Mouse (Mus musculus): ENCODE results near the gene Mlkl. TPM values are rescaled to one million over a fixed set of nuclear protein-coding genes. Genes with fewer than 3 reads are reported as not detected.

Mlkl gene
- polyA plus RNA-seq (2014; fragmentation: Nextera tagmentation; extraction: Ambion mirVana) = 0.78 TPM in 1 of 2 replicates, not detected in the other

DNA sequence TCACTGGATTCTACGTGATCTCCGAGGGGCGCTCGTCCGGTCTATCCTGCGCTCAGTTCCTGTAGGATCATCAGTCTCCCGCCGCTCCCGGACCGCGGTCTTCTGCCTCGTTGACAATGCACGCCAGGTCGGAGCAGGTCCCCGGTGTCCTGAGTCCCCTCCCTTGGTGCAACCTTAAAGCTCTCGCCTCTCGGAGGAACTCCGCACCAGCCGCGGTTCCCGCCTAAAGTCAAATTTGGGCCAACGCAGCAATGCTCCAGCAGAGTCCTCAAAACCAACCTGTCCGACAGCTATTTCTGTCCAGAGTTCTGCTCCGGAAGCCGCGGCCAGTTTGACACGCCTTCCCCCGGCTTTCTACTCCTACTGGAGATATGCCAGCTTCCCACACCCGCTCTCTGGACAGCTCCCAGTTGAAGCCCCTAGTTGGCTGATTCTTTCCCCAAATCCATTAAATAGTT, at the start of gene Mlkl:
Gene Mlkl (minus strand): TSS at position 288 of the 458 bp plus-strand sequence.
- no peaks in the 10 kb centered on the region for H3K9me3 ChIP-seq (ENCODE audit: control insufficient read depth, low read length)
- H3K27ac ChIP-seq (replicated peaks; ENCODE audit: low read depth, low read length) = no peak within 1 kb of the TSS
- ATAC-seq (ENCODE audit: low FRiP score, low TSS enrichment) (no peak), DNase-seq (peak; percentile 50)
- peak within 1 kb of the TSS; percentile 31 for H3K4me3 ChIP-seq (replicated peaks; ENCODE audit: low read depth, low read length)
- WGBS = 1% methylated on average over 29 of the region's 29 CpGs
- 0 out of 2 replicates have a peak, but pooled peaks cover 9% of the 10 kb centered on the region for H3K27me3 ChIP-seq (ENCODE audit: control insufficient read depth, insufficient read depth, low read length)
- peak within 1 kb of the TSS; percentile 59 for H3K4me2 ChIP-seq (ENCODE audit: low read length)
- no peak within 1 kb of the TSS; the same call in 1 of the 2 replicates for H3K9ac ChIP-seq (replicated peaks; ENCODE audit: low read length)
- no peaks in the 10 kb centered on the region for H3K36me3 ChIP-seq (ENCODE audit: control insufficient read depth, insufficient read depth, low read length)
- peaks cover 5% of the 10 kb centered on the region; the same call in 1 of the 2 replicates for H3K4me1 ChIP-seq (ENCODE audit: control insufficient read depth, insufficient read depth, low read length)

DNA sequence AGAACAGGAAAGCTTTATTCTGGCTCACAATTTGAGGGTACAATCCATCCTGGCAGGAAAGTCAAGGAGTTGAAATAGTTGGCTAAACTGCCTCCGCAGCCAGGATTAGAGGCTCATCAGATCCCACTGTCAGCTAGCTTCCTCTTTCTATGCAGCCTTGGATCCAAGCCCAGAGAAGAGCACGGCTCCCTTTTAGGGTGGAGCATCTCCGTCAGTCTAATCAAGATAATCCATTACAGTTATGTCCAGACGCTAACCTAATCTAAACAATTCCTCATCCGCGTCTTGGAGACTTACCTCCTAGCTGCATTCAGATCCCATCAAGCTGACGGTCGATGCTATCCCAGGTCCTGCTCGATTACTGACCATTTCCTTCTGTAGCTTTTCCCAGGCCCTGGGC, 47.9 kb upstream of the Mlkl start:
- Histone ChIP-seq H3K4me1 (ENCODE audit: control insufficient read depth, insufficient read depth, low read length) (no peaks in the 10 kb centered on the region), H3K27ac (replicated peaks; ENCODE audit: low read depth, low read length) (no peak overlapping the region), H3K4me3 (replicated peaks; ENCODE audit: low read depth, low read length) (no peak overlapping the region), H3K27me3 (ENCODE audit: control insufficient read depth, insufficient read depth, low read length) (peaks cover 4% of the 10 kb centered on the region; the same call in 1 of the 2 replicates), H3K9ac (replicated peaks; ENCODE audit: low read length) (no peak overlapping the region), H3K9me3 (ENCODE audit: control insufficient read depth, low read length) (no peaks in the 10 kb centered on the region), H3K36me3 (ENCODE audit: control insufficient read depth, insufficient read depth, low read length) (no peaks in the 10 kb centered on the region), H3K4me2 (ENCODE audit: low read length) (no peak overlapping the region)
- ATAC-seq (ENCODE audit: low FRiP score, low TSS enrichment) (no peak), DNase-seq (no peak)
- 67% methylated on average over 9 of the region's 9 CpGs for WGBS

DNA sequence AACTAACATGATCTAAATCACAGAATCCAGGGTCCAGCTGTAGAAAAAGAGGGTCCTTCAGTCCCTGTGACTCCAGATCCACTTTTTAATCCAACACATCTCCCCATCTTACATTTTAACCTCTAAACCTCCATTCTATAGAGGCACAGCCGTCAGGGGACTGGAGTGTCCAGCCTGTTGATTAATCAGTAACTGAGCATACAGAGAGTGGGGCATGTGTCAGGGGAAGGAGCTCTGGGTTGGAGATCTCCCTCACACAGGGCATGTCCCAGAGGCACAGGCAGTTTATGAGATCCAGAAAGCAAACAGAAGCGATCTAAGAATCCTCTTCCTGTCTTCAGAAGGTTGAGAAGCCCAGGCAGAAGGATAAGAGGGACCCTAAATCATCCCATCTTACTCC, 46.7 kb upstream of the Mlkl start:
- 51% methylated on average over 2 of the region's 2 CpGs for WGBS
- Histone ChIP-seq H3K4me2 (ENCODE audit: low read length) (no peak overlapping the region), H3K36me3 (ENCODE audit: control insufficient read depth, insufficient read depth, low read length) (no peaks in the 10 kb centered on the region), H3K27me3 (ENCODE audit: control insufficient read depth, insufficient read depth, low read length) (no peaks in the 10 kb centered on the region), H3K27ac (replicated peaks; ENCODE audit: low read depth, low read length) (no peak overlapping the region), H3K9ac (replicated peaks; ENCODE audit: low read length) (no peak overlapping the region), H3K9me3 (ENCODE audit: control insufficient read depth, low read length) (no peaks in the 10 kb centered on the region), H3K4me1 (ENCODE audit: control insufficient read depth, insufficient read depth, low read length) (no peaks in the 10 kb centered on the region), H3K4me3 (replicated peaks; ENCODE audit: low read depth, low read length) (no peak overlapping the region)
- no peak for ATAC-seq (ENCODE audit: low FRiP score, low TSS enrichment)
- DNase-seq = no peak

DNA sequence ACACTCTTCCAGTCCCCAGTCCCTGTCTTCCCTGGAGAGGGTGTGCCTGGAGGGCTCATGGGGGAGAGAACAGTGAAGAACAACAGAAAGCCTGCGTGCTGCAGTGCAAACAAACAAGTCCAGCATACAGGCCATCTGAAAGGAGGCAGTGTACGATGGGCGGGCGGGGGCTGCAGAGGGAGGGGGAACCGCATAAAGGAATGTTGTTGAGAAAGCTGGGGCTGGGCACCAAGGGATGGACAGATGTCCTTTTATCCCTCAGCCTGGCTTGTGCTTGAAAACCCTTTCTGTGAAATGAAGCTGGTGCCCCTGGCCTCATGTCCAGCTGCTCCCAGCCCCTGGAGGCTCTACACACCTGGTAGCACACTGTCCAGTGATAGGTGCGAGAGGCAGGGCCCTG, 37.2 kb upstream of the Mlkl start:
- no peak for DNase-seq
- 66% methylated on average over 6 of the region's 6 CpGs for WGBS

DNA sequence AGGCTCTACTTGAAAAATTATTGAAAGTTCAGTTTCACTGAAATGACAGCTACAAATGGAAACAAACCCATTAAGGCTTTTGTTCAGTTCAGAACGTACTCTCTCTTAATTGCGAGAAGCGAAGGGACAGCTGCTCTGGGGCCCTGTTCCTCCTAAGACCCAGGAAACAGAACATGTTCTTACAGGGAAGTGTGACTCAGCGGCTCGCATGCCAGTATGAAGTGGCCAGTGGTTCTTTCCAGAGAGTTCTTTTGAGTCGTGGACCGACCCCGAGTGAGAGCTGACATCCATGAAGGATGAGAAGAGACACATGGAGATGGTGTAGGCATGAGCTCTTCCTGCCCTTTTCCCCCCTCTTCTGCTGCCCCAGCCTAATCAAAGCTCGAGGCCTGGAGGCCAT, 31.7 kb upstream of the Mlkl start:
- 93% methylated on average over 9 of the region's 9 CpGs for WGBS
- no peak for DNase-seq
- H3K4me3 ChIP-seq (replicated peaks; ENCODE audit: low read depth, low read length) = no peak overlapping the region
- H3K4me2 ChIP-seq (ENCODE audit: low read length) = no peak overlapping the region
- H3K4me1 ChIP-seq (ENCODE audit: control insufficient read depth, insufficient read depth, low read length) = no peaks in the 10 kb centered on the region
- no peaks in the 10 kb centered on the region for H3K36me3 ChIP-seq (ENCODE audit: control insufficient read depth, insufficient read depth, low read length)
- no peaks in the 10 kb centered on the region for H3K27me3 ChIP-seq (ENCODE audit: control insufficient read depth, insufficient read depth, low read length)
- no peak for ATAC-seq (ENCODE audit: low FRiP score, low TSS enrichment)
- H3K27ac ChIP-seq (replicated peaks; ENCODE audit: low read depth, low read length) = no peak overlapping the region
- no peaks in the 10 kb centered on the region for H3K9me3 ChIP-seq (ENCODE audit: control insufficient read depth, low read length)
- H3K9ac ChIP-seq (replicated peaks; ENCODE audit: low read length) = no peak overlapping the region

More for the DNA sequence above, 37.2 kb upstream of the Mlkl start:
- no peaks in the 10 kb centered on the region for H3K9me3 ChIP-seq (ENCODE audit: control insufficient read depth, low read length)
- H3K4me2 ChIP-seq (ENCODE audit: low read length) = no peak overlapping the region
- no peak overlapping the region for H3K4me3 ChIP-seq (replicated peaks; ENCODE audit: low read depth, low read length)
- no peak for ATAC-seq (ENCODE audit: low FRiP score, low TSS enrichment)
- no peak overlapping the region for H3K9ac ChIP-seq (replicated peaks; ENCODE audit: low read length)
- no peak overlapping the region for H3K27ac ChIP-seq (replicated peaks; ENCODE audit: low read depth, low read length)
- H3K36me3 ChIP-seq (ENCODE audit: control insufficient read depth, insufficient read depth, low read length) = no peaks in the 10 kb centered on the region
- H3K4me1 ChIP-seq (ENCODE audit: control insufficient read depth, insufficient read depth, low read length) = no peaks in the 10 kb centered on the region
- H3K27me3 ChIP-seq (ENCODE audit: control insufficient read depth, insufficient read depth, low read length) = no peaks in the 10 kb centered on the region

DNA sequence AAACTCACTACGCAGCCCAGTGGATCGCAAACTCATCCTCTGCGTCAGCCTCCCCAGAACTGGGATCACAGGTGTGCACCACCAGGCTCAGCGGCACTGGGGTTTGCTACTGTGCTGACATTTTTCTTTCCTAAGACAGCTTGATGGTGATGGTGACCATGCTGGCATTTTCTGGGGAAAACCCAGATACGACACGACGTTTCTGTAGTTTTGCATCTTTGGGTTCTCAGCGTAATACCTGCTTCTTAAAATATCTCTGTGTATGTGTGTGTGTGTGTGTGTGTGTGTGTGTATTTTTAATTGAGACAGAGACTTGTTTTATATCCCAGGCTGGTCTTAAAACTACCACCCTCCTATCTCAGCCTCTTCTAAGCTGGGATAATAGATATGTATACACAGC, 29.4 kb upstream of the Mlkl start:
- Histone ChIP-seq H3K4me2 (ENCODE audit: low read length) (peak overlapping the region; percentile 3; the same call in 1 of the 2 replicates), H3K9ac (replicated peaks; ENCODE audit: low read length) (no peak overlapping the region), H3K9me3 (ENCODE audit: control insufficient read depth, low read length) (no peaks in the 10 kb centered on the region), H3K4me3 (replicated peaks; ENCODE audit: low read depth, low read length) (no peak overlapping the region), H3K4me1 (ENCODE audit: control insufficient read depth, insufficient read depth, low read length) (no peaks in the 10 kb centered on the region), H3K27me3 (ENCODE audit: control insufficient read depth, insufficient read depth, low read length) (no peaks in the 10 kb centered on the region), H3K27ac (replicated peaks; ENCODE audit: low read depth, low read length) (no peak overlapping the region), H3K36me3 (ENCODE audit: control insufficient read depth, insufficient read depth, low read length) (no peaks in the 10 kb centered on the region)
- ATAC-seq (ENCODE audit: low FRiP score, low TSS enrichment) = no peak
- DNase-seq = no peak
- WGBS = 84% methylated on average over 8 of the region's 8 CpGs

DNA sequence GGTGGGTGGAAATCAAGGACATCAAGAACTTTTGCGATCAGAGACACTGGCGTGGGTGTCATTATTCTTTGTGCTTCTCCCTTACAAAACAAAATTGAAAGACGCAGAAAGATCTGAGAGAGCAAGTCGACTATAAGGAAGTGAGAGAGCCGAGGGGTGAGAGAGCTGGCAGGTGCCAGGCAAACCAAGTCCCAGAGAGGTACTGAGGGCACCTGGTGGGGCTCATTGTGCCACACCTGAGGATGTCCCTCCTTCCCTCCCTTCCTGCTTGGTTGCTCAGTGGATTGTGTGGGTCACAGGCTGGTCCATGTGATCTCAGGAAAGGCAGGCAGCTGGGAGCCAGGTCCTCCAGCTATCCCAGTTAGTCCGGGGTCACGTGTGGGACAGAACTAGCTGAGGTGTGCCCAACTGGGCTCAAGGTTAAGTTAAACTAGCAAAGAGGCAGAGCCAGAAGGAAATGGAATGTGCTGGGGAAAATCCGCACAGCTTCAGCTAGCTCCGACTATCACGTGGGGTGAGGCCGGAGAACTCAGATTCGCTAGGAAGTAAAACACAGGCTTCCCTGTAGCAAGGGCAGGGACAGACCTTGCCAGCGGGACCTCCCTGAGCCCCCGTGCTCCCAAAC, 28.7 kb upstream of the Mlkl start:
- WGBS = 42% methylated on average over 14 of the region's 14 CpGs
- peak; percentile 20 for DNase-seq
- Histone ChIP-seq H3K27ac (replicated peaks; ENCODE audit: low read depth, low read length) (no peak overlapping the region), H3K27me3 (ENCODE audit: control insufficient read depth, insufficient read depth, low read length) (no peaks in the 10 kb centered on the region), H3K4me2 (ENCODE audit: low read length) (peak overlapping the region; percentile 3; the same call in 1 of the 2 replicates), H3K36me3 (ENCODE audit: control insufficient read depth, insufficient read depth, low read length) (no peaks in the 10 kb centered on the region), H3K4me3 (replicated peaks; ENCODE audit: low read depth, low read length) (no peak overlapping the region), H3K9me3 (ENCODE audit: control insufficient read depth, low read length) (no peaks in the 10 kb centered on the region), H3K9ac (replicated peaks; ENCODE audit: low read length) (no peak overlapping the region), H3K4me1 (ENCODE audit: control insufficient read depth, insufficient read depth, low read length) (no peaks in the 10 kb centered on the region)
- no peak for ATAC-seq (ENCODE audit: low FRiP score, low TSS enrichment)

DNA sequence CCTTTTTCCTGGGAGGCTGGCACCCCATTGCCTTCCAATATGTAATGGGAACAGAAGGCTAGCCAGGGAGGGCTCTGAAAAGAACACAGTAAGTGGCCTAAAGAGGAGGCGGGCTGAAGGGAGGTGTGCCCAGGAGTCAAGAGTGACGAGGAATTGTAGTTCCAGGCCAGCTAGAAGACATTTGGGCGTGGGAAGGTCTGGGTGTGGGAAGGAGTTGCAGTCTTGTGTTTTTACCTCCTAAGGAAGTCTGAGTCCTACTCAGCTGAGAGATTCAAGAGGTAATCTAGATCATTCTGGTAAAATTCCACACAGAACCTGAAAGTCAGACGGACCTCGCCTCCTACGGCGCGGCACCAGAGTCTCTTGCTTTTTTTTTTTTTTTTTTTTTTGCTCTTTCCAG, 25.5 kb upstream of the Mlkl start:
- Histone ChIP-seq H3K27ac (replicated peaks; ENCODE audit: low read depth, low read length) (no peak overlapping the region), H3K4me3 (replicated peaks; ENCODE audit: low read depth, low read length) (no peak overlapping the region), H3K27me3 (ENCODE audit: control insufficient read depth, insufficient read depth, low read length) (no peaks in the 10 kb centered on the region), H3K36me3 (ENCODE audit: control insufficient read depth, insufficient read depth, low read length) (no peaks in the 10 kb centered on the region), H3K4me2 (ENCODE audit: low read length) (no peak overlapping the region), H3K9me3 (ENCODE audit: control insufficient read depth, low read length) (no peaks in the 10 kb centered on the region), H3K4me1 (ENCODE audit: control insufficient read depth, insufficient read depth, low read length) (no peaks in the 10 kb centered on the region), H3K9ac (replicated peaks; ENCODE audit: low read length) (no peak overlapping the region)
- 80% methylated on average over 8 of the region's 8 CpGs for WGBS
- ATAC-seq (ENCODE audit: low FRiP score, low TSS enrichment) = no peak
- no peak for DNase-seq

DNA sequence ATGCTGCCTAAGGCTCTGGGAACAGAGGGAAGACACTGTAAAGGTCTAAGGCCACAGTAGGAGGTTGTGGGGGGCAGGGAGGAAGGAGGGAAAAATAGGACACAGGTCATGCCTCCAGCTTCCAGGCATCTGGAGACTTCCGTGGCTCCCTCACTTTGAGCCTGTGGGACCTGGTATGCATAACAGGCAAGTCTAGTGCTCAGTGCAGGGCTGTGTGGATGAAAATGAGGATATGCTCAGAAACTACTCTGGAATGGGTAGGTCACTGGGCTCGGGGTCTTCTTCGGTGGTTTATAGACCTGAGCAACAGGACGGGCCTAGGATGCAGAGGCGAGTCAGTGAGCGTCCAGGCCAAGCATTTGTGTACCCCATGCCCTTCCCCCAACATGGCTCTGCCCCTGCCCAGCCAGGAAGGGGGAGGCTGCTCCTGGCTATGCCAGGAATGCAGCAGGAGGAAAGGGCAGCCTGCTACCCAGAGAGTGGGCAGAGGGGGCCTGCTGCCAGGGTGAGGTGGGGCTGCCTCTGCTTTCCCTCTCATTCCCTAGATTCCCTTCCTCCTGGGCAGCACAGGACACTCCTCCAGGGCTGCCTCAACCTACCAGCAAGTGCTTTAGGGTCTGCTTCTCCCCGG, 22.7 kb upstream of the Mlkl start:
- no peak overlapping the region for H3K4me2 ChIP-seq (ENCODE audit: low read length)
- H3K9me3 ChIP-seq (ENCODE audit: control insufficient read depth, low read length) = no peaks in the 10 kb centered on the region
- no peaks in the 10 kb centered on the region for H3K27me3 ChIP-seq (ENCODE audit: control insufficient read depth, insufficient read depth, low read length)
- H3K4me1 ChIP-seq (ENCODE audit: control insufficient read depth, insufficient read depth, low read length) = no peaks in the 10 kb centered on the region
- no peak overlapping the region for H3K4me3 ChIP-seq (replicated peaks; ENCODE audit: low read depth, low read length)
- no peak overlapping the region for H3K9ac ChIP-seq (replicated peaks; ENCODE audit: low read length)
- H3K36me3 ChIP-seq (ENCODE audit: control insufficient read depth, insufficient read depth, low read length) = no peaks in the 10 kb centered on the region
- no peak overlapping the region for H3K27ac ChIP-seq (replicated peaks; ENCODE audit: low read depth, low read length)
- DNase-seq = no peak
- 61% methylated on average over 7 of the region's 7 CpGs for WGBS
- ATAC-seq (ENCODE audit: low FRiP score, low TSS enrichment) = no peak
